Comparison of ENCODE assay signal across 26 mouse cellular contexts in the genomic region with DNA sequence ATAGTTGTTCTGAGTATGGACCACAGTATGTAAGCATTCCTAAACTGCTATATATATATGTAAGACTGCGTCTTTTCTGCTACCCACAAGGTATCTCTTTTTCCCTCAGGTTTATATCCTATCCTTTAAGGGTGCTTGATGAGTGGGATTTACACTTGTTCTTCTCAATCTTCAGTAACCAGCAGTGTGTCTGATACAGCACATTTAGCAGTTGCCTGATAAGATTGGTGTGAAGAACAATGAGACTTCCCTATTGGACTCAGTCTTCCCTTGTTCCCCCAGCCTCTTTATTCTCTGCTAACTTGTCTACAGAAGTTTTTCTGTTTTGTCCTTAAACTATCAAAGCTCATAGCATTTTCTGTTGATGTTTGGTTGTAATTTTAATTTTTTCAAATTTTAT.
"Had no signal": no experiment of that assay in that cellular context is flagged by ENCODE, and none has a peak within 500 bp of the region (broad histone marks: within the 10 kb centered on the region; RNA-seq: fewer than 3 reads in every experiment).

No protein-coding gene starts in this region.

- H3K4me3 ChIP-seq: heart, adult 2 months; heart, embryonic 13.5 days; heart, embryonic 15.5 days; hindbrain, embryonic 10.5 days; hindbrain, embryonic 12.5 days; intestine, embryonic 15.5 days; layer of hippocampus, adult 2 months; left cerebral cortex, adult 2 months; limb, embryonic 13.5 days; limb, embryonic 15.5 days; liver, embryonic 12.5 days had no signal

- ATAC-seq: hindbrain, embryonic 16.5 days; intestine, embryonic 15.5 days; intestine, postnatal 0 days; liver, embryonic 12.5 days had no signal

- DNase-seq: gastrocnemius, postnatal 14 days; gastrocnemius, postnatal 36 days; heart, adult 11 months; heart, adult 2 months; heart, postnatal 14 days; heart, postnatal 4 days; kidney, adult 18-20 months; kidney, adult 8-10 months; kidney, postnatal 10 days; kidney, postnatal 25 days; kidney, postnatal 4 days had no signal

- H3K36me3 ChIP-seq: heart, embryonic 13.5 days; heart, embryonic 15.5 days; hindbrain, embryonic 10.5 days; hindbrain, embryonic 12.5 days; intestine, embryonic 15.5 days; limb, embryonic 13.5 days; limb, embryonic 15.5 days; liver, embryonic 12.5 days had no signal

- H3K27me3 ChIP-seq: heart, embryonic 13.5 days; heart, embryonic 15.5 days; hindbrain, embryonic 12.5 days; intestine, embryonic 15.5 days; limb, embryonic 13.5 days; limb, embryonic 15.5 days; liver, embryonic 12.5 days had no signal

- H3K9me3 ChIP-seq: heart, embryonic 13.5 days; heart, embryonic 15.5 days; hindbrain, embryonic 10.5 days; hindbrain, embryonic 12.5 days; intestine, embryonic 15.5 days; limb, embryonic 13.5 days; limb, embryonic 15.5 days; liver, embryonic 12.5 days had no signal

- H3K4me1 ChIP-seq: heart, embryonic 13.5 days; heart, embryonic 15.5 days; hindbrain, embryonic 10.5 days; hindbrain, embryonic 12.5 days; intestine, embryonic 15.5 days; limb, embryonic 13.5 days; limb, embryonic 15.5 days; liver, embryonic 12.5 days had no signal

- H3K9ac ChIP-seq: heart, embryonic 13.5 days; heart, embryonic 15.5 days; hindbrain, embryonic 12.5 days; hindbrain, embryonic 14.5 days; intestine, embryonic 15.5 days; limb, embryonic 13.5 days; limb, embryonic 15.5 days; liver, embryonic 12.5 days; liver, embryonic 14.5 days had no signal

- H3K27ac ChIP-seq: heart, adult 2 months; heart, embryonic 13.5 days; heart, embryonic 15.5 days; hindbrain, embryonic 10.5 days; hindbrain, embryonic 12.5 days; hindbrain, embryonic 14.5 days; intestine, embryonic 15.5 days; layer of hippocampus, adult 2 months; left cerebral cortex, adult 2 months; limb, embryonic 13.5 days; limb, embryonic 15.5 days; liver, embryonic 12.5 days; liver, embryonic 14.5 days had no signal

- H3K4me2 ChIP-seq: heart, embryonic 11.5 days; heart, embryonic 13.5 days; heart, embryonic 15.5 days; hindbrain, embryonic 12.5 days; hindbrain, embryonic 14.5 days; intestine, embryonic 15.5 days; limb, embryonic 13.5 days; limb, embryonic 15.5 days; liver, embryonic 12.5 days had no signal
